Mouse (Mus musculus) heart, postnatal 25 days (tissue): ENCODE results near the gene Atxn7. TPM values are rescaled to one million over a fixed set of nuclear protein-coding genes. Genes with fewer than 3 reads are reported as not detected.
"Not testable (repeated sequence)": the region's sequence is repeated elsewhere in the genome, so short reads cannot be mapped to it uniquely, and the experiment has no call there.

Source experiments
- DNase-seq: peaks from one replicate; pipeline ENCODE4 v3.0.0; 2022; ENCODE audit warnings: low spot score
- intact Hi-C: fragments of 180-260 bp; cut with DNase I; formaldehyde crosslinking; loops from one replicate; pipeline ENCODE4 v1.15.1; 2025
- total RNA-seq, 2 experiments: library from RNA; stranded (reverse); gene quantifications; 2 replicates each; pipeline ENCODE4 v1.2.3; 2021

The Atxn7 gene
- total RNA-seq: 10 to 100 TPM; 14.7 to 19.0 TPM

DNA sequence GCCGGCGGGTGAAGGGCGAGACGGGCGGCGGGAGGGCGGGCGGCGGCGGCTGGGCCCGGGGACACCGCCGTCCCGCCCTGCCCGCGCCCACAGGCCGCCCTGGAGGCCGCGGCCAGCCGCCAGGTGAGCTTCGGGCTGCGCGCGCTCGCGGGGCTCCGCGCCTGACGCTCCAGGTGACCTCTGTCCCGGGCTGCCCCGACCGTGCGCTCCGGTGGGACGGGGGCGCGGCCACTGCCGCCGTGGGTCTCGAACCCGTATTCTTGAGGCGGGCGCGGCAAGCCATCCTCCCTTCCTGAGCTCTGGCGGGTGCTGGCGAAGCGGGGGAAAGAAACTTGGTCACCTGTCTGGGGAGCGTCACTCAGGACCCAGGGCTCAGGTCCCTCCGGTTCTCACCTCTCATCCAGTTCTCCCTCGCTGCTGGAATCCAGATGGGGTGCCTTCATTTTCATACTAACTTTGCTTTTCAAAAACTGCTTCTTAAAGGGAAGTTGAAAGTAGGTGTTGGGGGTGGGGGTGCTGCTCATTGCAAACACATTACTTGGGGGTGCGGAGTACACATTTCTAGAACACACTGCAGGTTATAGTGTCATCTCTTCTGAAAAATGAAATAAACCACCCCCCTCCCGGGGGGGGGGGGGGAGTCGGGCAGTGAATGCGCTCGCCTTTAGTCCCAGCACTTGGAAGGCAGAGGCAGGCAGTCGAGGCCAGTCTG, at the start of gene Atxn7, which contains the start of gene Thoc7:
Atxn7 (plus strand) TSS at position 40 of the 712 bp plus-strand sequence.
Thoc7 (minus strand) TSS at position 452 of the 712 bp plus-strand sequence.
- peak; percentile 3 for DNase-seq
- intact Hi-C loops: loop anchor here (1.0 to 5.0 kb wide), 2 partner anchors 51 to 141 kb away; no protein-coding TSS in a partner anchor

DNA sequence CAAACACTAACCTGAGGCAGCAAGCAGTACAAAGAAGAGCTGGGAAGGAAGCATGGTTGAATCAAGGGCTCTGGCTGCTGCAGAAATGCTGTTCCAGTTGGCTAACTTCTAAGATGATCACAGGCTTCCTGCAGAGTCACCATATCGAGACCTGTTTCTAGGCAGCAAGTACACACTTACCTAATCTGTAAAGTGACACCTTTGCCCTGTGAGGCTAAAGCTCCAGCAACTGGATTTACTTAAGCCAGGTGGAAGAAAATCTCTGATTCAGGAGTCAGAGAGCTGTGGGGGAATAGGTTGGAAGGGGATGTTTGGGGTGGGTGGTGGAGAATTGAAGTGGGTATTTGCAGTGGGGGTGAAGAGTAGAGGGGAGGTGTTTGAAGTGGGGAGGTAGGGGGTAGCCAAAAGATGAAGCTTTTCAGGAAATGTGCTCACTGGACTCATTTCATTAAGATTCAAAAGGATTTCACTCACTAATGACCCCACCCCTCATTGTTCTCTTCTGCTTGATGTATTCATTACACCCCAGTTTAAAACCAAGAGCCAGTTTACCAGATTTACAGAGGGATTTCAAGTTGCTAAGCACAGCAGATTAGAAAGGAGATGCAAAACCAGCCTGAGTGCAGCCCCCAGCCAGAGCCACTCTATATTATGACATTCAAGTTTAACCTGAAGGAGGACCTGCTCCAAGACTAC, 46.7 kb upstream of the Atxn7 start, which contains the start of gene Gm281:
Gm281 (minus strand) TSS at position 92 of the 696 bp plus-strand sequence.
- intact Hi-C loops: loop anchor here (5.0 kb wide), 1 partner anchor 557 kb away; no protein-coding TSS in a partner anchor

DNA sequence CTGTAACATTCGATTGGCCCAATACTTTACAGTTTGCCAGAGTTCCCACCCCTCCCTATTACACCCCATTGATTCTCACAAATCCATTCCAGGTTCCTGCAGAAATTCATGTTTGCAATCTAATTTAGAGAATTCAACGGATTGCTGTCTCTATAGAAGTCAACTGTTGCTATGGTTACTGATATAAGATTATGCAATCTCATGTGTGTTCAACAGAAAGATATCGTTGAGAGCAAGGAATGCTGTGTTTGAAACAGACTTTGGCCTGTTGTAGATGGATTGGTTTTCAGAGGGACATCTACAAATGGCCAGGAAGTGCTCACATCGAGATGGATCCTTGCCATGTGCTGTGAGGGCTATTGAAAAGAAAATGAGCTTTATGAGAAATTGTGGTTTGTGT, 46.0 kb upstream of the Atxn7 start:
- intact Hi-C loops: loop anchor here (5.0 kb wide), 1 partner anchor 558 kb away; no protein-coding TSS in a partner anchor
- no peak for DNase-seq

More for the DNA sequence above, 46.7 kb upstream of the Atxn7 start, which contains the start of gene Gm281:
- DNase-seq: no peak

DNA sequence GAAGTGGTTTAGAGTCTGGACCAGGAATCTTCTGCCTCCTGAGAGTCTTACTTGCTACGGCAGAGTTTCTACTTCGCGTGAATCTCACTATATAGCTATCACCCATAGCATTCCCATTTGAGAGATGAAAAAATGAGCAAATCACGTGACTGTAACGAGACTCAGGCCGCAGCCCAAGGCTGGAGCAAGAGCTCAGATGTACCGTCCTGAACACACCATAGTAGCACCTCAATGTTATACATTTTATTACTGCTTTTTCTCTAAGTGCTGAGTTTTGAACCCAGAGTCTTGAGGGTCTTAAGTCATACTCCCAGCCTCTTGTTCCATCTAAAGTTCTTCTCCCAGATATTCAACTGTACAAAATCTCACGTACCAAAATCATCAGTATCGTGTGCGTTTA, 44.0 kb upstream of the Atxn7 start:
- intact Hi-C loops: loop anchor here (5.0 kb wide), 1 partner anchor 560 kb away; no protein-coding TSS in a partner anchor
- no peak for DNase-seq

DNA sequence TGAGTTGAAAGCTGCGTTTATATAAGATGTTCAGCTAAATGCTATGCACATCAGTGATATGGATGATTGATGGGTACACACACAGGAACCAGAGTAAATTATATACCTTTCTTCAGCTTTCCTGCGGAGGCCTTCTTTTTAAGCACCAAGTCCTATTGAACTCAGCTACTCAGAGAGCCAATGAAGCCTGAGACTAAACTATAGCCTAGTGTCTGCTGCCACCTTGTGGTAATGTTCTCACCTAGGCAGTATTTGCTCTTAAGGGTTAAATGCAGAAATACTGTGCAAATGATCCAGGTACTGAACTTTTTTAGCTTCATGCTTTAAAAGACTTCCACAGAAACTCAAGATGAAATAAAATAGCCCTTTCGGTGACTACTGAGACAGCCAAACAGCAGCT, 43.6 kb upstream of the Atxn7 start:
- intact Hi-C loops: loop anchor here (5.0 kb wide), 1 partner anchor 560 kb away; no protein-coding TSS in a partner anchor
- DNase-seq: no peak

DNA sequence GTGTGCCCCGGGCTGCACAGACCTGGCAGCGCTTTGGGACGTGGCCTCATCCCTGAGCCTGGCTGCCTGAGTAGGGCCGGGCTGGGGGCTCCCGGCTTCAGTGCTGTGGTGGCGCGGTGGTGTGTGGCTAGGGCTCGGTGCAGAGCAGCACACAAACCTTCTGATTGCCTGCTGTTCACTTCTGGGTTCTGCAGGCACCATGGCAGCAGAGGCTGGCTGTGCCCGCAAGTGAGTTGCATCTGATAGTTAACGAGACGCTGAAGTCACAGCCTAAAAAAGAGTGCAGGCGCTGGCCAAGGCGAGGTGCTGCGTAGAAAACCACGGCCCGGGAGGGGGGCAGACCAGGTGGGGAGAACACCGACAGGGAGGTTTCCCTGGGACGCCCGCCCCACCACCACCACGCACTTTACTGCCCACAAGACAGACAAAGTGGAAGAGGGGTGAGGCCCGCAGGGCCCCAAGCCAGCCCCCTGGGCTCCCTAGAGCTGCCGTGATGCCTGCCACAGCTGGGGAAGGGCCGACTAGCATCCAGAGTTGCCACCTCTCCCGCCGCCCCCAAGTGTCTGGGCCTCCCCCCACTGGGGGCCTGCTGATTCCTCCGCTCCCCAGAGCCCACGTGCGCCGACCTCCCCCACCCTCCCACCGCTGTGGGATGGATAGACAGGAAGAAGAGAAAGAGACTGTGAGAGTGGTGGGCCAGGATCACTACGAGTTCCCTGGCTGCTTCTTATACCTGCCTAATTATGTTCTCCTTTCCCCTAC, 27.8 kb upstream of the Atxn7 start:
- intact Hi-C loops: no loop called here
- DNase-seq: no peak

DNA sequence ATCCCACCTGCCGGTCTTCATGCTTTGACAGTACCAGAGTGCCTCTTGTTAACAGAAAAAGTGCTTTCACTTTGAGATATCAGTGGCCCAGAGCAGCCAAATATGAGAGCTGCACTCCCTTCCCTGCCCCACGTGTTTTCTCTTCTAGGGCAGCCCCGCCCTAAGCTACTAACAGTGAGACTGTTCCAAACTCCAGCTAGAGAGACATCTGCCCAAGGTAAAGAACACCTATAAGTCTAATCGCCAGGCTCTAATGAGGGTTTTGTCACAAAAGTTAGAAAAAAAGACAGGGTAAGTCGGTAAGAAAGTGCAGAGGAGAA, 27.2 kb upstream of the Atxn7 start:
- intact Hi-C loops: no loop called here
- DNase-seq: no peak

DNA sequence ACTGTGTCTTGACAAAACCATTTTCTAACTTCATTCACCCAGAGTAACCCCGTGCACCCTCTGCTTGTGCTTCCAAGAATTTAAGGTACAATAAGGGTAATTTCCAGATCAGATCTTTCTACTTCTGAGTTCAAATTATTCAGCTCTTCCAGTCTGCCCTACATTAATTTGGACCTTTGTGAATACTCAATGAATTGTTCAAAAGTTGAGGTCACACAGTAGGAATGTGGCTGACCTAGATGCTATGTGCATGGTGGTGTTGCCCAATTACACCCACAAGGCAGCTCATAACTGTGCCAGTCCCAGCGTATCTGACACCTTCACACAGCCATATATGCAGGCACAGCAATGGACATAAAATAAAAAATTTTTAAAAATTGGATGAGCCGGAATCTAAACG, 16.6 kb upstream of the Atxn7 start:
- intact Hi-C loops: no loop called here
- DNase-seq: no peak

DNA sequence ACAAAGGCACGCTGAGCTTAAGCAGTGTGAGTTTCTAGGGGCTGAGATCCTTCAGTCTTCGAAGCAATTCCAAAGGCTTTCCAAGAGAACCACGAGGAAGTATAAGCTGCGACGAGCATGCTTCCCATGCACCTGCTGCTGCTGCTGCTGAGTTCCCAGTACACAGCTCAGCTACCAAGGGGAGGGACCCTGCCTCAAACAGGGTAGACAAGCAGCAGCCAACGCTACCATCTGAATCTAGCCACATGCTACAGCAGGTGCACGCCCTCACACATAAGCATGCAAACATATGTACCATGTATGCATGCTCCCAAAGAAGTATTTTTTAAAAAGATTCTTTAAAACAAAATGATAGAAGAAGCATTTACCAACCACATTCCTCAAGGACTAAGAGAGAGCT, 12.9 kb upstream of the Atxn7 start:
- no peak for DNase-seq
- intact Hi-C loops: no loop called here

DNA sequence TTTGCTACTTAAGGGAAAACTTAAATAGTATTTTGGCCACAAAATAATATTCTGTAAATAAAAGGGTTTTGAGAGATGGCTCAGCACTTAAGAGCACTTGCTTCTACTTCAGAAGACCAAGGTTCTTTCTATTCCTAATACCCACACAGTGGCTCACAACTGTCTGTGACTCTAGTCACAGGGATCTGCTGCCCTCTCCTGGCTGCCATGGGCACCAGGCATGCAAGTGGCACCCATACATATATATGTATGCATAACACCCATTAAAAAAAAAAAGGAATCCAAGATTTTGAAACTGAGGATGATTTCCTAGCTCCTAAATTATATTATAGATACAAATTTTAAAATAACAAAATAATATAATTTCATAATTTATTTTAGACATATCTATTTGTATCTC, 10.8 kb upstream of the Atxn7 start:
- intact Hi-C loops: no loop called here
- DNase-seq: no peak

DNA sequence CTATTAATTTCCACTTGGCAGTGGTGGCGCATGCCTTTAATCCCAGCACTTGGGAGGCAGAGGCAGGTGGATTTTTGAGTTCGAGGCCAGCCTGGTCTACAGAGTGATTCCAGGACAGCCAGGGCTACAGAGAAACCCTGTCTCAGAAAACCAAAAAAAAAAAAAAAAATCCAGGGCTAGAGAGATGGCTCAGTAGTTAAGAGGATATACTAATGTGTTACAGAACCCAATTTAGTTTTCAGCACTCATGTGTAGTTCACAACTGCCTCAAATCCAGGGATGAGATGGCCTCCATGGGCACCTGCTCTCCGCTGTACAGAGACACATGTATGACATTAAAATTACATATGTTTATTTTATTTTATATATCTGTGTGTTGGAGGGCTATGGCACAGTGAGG, 9.1 kb upstream of the Atxn7 start:
- intact Hi-C loops, DNase-seq: not testable (repeated sequence)

DNA sequence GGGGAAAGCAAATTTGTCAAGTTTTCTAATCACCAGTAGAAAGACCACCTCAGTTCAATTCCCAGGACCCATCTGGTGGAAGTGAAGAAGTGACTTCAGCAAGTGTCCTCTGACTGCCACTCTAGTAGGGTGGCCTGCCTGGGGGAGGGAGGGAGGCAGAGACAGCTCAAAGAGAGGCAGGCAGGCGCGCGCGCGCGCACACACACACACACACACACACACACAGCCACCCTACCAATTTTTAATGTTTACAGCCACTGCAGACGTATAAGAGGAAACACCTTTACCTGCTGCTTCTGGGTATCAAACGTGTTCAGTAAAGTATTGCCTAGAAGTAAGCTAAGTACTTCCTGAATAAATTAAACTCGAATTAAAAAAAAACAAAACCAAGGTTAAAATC, 1.2 kb upstream of the Atxn7 start:
- DNase-seq: no peak
- intact Hi-C loops: loop anchor here (5.0 kb wide), 1 partner anchor 142 kb away; no protein-coding TSS in a partner anchor

DNA sequence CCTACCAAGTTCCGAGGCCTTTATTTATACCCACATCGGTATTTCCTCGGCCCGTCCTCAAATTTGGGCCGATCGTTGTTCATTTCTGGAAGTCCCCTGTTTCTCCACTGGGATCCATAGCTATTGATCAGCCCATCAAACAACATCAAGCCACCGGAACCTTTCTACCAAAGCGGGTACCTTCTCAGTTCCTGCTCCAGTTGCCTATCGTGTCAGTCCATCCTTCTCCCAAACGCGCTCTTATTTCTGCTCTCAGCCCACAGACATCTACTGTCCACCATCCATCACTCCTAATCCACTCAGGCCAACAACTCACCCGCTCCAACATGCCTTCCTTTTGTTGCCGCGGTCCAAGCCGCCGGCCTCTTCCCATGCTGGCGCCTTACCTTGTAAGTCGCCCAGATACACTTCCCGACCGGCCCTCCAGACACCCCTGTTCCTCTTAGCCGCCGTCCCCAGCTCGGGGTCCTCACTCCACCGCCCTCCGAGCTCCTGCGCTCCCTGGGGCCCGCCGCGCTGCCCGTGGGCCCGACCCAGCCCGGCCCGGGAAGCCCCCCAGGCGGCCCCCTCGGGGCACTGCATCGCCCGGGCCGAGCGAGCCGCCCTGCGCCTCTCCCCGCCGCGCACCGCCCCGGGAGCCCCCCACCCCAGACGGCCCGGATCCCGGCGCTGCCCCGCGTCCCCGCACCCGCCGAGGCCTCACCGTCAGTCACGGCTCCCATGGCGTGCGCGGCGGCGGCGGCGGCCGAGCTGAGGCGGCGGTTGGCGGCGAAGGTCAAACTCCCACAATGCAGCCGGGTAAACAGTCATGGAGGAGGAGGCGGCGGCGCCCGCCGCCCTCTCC, 536 bp upstream of the Atxn7 start:
- intact Hi-C loops: loop anchor here (1.0 to 5.0 kb wide), 2 partner anchors 52 to 142 kb away; no protein-coding TSS in a partner anchor

DNA sequence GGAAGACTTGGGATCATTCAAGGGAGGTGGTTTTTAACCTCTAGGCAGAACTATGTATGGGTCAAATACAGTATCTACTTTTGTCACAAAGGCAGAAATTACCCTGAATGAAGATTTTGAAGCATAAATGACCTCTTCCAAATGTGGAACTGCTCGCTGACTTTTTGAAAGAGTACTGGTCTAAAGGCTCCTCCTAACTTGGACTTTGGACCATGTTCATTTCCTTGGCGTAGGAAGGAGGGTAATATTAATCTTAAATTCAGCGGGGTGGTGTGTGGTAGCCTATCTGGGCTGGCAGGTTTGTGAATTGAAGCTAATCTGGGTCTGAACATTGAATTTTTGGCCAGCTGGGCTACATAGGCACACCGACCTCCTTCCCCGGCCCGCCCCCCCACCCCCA, 1.2 kb downstream of the Atxn7 start:
- intact Hi-C loops: loop anchor here (5.0 kb wide), 1 partner anchor 140 kb away; no protein-coding TSS in a partner anchor
- no peak for DNase-seq

More for the DNA sequence above, 536 bp upstream of the Atxn7 start:
- peak; percentile 6 for DNase-seq

DNA sequence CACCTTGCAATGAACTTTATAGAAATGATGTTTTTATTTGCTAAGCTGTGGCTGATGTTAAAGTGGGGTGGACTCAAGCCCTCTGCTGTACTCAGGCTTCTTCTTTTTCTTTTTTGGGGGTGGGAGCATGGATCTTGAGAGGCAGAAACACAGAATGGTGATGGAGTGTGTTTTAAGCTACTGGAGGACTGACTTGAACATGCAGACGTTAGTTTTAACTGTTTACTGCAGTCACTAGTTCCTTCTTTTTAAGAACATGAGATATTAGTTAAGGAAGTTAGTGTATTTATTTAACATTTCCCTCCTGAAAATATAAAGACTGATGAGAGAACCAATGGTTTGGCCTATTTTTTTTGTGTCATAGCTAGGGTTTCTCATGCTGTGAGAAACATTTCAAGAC, 2.3 kb downstream of the Atxn7 start:
- no peak for DNase-seq
- intact Hi-C loops: loop anchor here (5.0 kb wide), 1 partner anchor 139 kb away; no protein-coding TSS in a partner anchor

DNA sequence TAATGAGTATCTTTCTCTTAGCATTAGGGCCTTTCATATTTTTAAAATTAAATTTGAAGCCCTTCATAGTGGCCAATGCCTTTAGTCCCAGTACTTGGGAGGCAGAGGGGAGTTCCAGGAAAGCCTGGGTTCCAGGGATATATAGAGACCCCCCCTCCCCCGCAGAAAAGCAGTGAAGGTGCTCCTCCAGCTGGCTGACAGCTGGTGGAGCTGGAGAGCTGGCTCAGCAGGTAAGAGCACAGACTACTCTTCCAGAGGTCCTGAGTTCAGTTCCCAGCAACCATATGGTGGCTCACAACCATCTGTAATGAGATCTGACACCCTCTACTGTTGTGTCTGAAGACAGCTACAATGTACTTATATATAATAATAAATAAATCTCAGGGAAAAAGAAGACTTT, 6.4 kb downstream of the Atxn7 start:
- intact Hi-C loops: no loop called here
- no peak for DNase-seq

DNA sequence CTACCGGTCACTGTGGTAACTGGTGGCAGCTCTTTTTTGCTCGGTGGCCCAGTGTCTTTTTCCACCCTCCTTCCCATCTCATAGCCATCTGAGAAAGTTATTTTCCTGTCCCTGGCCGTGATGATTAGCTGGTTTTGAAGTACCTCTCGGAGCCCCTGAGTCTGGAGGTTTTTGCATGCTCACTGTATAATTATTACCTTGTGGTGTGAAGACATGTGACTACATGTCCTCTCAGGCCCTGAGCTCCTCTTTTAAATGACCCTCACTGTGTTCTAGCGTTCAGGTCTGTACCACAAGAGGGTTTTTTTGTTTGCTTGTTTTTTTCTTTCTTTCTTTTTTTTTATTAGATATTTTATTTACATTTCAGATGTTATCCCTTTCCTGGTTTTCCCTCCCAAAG, 7.2 kb downstream of the Atxn7 start:
- intact Hi-C loops: no loop called here
- no peak for DNase-seq

DNA sequence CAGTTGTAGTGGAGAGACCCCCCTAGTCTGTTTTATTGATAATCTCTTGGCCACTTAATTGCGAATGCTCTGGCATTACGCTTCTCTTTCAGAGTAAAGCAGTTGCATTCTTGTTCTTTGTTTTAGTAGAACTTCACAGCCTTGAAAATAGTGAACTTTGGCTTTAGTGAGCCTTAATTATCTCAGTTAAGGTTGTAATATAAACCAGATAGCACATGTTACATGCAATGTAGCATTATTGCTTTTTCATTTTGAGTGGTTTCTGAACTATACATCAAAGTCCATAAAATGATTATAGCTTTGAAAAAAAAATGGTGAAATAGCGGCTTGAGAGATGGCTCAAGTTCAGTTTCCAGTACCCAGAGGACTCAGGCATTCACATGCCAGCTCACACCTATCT, 9.3 kb downstream of the Atxn7 start:
- intact Hi-C loops: no loop called here
- no peak for DNase-seq

DNA sequence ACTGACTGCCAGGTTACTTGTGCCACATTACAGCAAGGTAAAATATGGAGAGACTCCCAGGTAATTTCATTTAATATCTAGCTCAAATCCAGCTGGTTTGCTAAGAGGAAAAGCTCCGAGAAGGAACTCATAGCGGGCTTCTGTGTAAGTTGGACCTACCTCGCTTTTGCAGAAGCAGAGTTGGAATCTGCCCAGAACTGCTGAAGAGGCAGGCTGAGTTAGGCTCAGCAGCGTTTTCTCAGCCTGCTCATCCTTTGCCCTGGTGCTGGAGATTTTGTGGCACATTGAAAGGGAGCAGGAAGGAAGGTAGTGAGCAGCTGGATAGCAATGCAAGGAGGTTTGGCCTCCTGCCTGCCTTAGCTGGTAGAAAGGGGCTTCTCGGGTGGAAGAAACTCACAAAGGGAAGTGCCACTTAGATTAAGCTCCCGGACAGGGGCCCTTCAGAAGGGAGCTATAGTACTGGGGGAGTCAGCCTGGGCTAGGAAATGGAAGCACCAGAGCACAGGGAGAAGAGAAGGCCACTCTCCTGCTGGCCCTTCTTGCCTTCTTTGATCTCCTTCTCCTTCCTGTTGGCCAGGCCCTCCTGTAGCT, 10.5 kb downstream of the Atxn7 start:
- intact Hi-C loops: no loop called here
- no peak for DNase-seq
